Mouse (Mus musculus): Measurements from ENCODE around the gene Cenpp. TPM values are rescaled to one million over a fixed set of nuclear protein-coding genes. Genes with fewer than 3 reads are reported as not detected.

The Cenpp gene
- polyA plus RNA-seq, 1 experiment from 2014 or later: 38.6 TPM

DNA sequence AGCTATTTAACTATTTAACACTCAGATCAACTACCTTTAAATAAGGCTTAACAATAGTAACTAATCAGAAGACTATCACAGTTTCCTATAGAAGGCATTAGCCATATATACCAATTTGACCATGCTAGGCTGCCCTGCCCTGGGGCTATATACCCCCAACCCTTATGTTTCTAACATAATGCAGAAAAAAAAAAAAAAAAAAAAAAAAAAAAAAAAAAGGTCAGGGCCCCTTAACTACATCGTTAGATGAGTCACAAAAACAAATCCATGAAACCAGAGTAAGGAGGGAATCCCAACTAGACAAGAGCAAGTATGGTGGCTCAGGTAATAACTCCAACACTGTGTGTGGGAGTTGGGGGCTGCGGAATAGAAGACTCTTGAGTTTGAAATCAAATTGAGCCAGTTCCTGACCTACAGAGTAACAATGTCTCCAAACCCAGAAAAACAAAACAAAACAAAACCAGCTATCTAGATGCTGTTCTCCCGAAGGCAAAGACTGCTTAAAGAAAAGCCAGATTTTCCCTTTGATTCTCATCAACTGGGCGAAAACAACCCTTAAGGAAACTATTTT is 719 bp downstream of the Cenpp start:
- Histone ChIP-seq H3K27me3 (ENCODE audit: control insufficient read depth, insufficient read depth, low read length) (no peaks in the 10 kb centered on the region), H3K36me3 (ENCODE audit: control insufficient read depth, insufficient read depth, low read length) (no peaks in the 10 kb centered on the region), H3K9ac (ENCODE audit: low read length) (peak overlapping the region; percentile 39), H3K4me2 (ENCODE audit: low read depth, severe bottlenecking) (peak overlapping the region; percentile 62), H3K4me1 (ENCODE audit: control insufficient read depth, insufficient read depth, low read length) (peaks cover 4% of the 10 kb centered on the region), H3K27ac (replicated peaks; ENCODE audit: low read depth, low read length) (no peak overlapping the region), H3K4me3 (ENCODE audit: low read depth, low read length) (peak overlapping the region; percentile 82), H3K9me3 (ENCODE audit: control insufficient read depth, low read length) (no peaks in the 10 kb centered on the region)
- ATAC-seq (ENCODE audit: insufficient number of reproducible peaks, low FRiP score, low TSS enrichment, low read depth): no peak
- 2% methylated on average over 4 of the region's 4 CpGs for WGBS
- peak; percentile 22 for DNase-seq (ENCODE audit: low spot score)

DNA sequence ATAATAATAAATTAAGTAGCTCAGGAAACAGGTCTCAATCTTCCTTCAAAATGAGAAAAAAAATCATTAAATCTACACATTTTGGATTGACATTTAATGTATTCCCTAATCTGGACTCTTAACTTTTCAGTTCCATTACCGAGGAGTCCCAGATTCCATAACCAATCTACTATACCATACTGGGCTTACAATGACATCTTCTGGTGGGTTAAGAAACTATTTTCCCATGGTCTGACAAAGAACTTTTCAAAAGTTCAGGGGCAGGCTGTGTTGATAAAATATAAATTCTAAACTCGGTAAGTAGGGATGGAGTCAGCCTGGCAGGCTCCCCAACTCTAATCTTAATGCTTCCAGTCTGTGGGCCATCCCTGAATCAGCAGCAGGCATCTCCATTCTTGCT is 1.4 kb downstream of the Cenpp start:
- H3K9ac ChIP-seq (ENCODE audit: low read length): no peak overlapping the region
- ATAC-seq (ENCODE audit: insufficient number of reproducible peaks, low FRiP score, low TSS enrichment, low read depth) (no peak), DNase-seq (ENCODE audit: low spot score) (no peak)
- no peak overlapping the region for H3K4me2 ChIP-seq (ENCODE audit: low read depth, severe bottlenecking)
- 61% methylated on average over 2 of the region's 2 CpGs for WGBS
- no peaks in the 10 kb centered on the region for H3K27me3 ChIP-seq (ENCODE audit: control insufficient read depth, insufficient read depth, low read length)
- H3K9me3 ChIP-seq (ENCODE audit: control insufficient read depth, low read length): no peaks in the 10 kb centered on the region
- H3K4me3 ChIP-seq (ENCODE audit: low read depth, low read length): no peak overlapping the region
- H3K36me3 ChIP-seq (ENCODE audit: control insufficient read depth, insufficient read depth, low read length): no peaks in the 10 kb centered on the region
- H3K27ac ChIP-seq (replicated peaks; ENCODE audit: low read depth, low read length): no peak overlapping the region
- peaks cover 4% of the 10 kb centered on the region for H3K4me1 ChIP-seq (ENCODE audit: control insufficient read depth, insufficient read depth, low read length)

DNA sequence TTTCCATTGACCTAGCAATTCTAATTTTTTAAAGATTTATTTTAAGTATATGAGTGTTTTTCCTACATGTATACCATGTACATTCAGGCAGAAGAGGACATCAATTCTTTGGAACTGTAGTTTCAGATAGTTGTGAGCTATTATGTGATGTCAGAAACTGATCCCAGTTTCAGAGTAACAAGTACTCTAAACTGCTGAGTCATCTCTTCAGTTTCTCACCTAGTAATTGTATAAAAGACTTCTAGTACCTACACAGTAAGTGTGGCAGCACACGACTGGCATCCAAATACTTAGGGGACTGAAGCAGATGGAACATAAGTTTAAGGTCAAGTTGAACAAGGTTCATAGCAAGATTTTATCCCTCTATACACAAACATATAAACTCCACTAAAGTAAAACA is 6.6 kb downstream of the Cenpp start:
- Histone ChIP-seq H3K9ac (ENCODE audit: low read length) (no peak overlapping the region), H3K4me3 (ENCODE audit: low read depth, low read length) (no peak overlapping the region), H3K36me3 (ENCODE audit: control insufficient read depth, insufficient read depth, low read length) (no peaks in the 10 kb centered on the region), H3K4me2 (ENCODE audit: low read depth, severe bottlenecking) (no peak overlapping the region), H3K9me3 (ENCODE audit: control insufficient read depth, low read length) (no peaks in the 10 kb centered on the region), H3K27me3 (ENCODE audit: control insufficient read depth, insufficient read depth, low read length) (no peaks in the 10 kb centered on the region), H3K4me1 (ENCODE audit: control insufficient read depth, insufficient read depth, low read length) (no peaks in the 10 kb centered on the region), H3K27ac (replicated peaks; ENCODE audit: low read depth, low read length) (no peak overlapping the region)
- no peak for ATAC-seq (ENCODE audit: insufficient number of reproducible peaks, low FRiP score, low TSS enrichment, low read depth)
- WGBS: 91% methylated on average over 1 of the region's 1 CpGs
- no peak for DNase-seq (ENCODE audit: low spot score)

DNA sequence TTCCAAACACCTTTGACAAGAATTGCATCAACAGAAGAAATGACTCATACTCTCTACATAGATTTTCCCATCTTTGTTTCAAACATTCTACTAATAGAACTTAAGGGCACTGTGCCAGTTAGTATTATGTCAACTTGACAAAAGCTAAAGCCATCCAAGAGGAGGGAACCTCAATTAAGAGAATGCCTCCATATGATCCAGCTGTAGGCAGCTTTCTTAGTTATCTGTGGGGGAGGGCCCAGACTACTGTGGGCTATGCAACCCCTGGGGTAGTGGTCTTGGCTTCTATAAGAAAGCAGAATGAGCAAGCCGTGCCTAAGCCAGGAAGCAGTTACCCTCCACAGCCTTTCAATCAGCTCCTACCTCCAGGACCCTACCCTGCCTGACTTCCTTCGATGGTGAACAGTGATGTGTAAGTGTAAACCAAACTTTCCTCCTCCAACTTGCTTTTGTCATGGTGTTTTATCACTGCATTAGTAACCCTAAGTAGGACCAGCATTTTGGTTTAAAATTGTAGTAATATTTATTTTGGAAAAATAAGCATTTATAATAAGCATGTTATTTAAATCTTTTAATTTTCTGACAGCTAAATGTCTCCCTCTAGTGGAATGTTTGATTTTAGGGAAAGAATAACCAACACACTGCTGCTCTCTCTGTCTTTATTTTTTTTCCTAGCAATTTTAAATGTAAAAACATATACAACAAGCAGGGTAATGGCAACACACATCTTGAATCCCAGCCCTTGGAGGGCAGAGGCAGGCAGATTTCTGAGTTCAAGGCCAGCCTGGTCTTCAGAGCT is 7.7 kb downstream of the Cenpp start:
- Histone ChIP-seq H3K4me2 (ENCODE audit: low read depth, severe bottlenecking) (no peak overlapping the region), H3K9me3 (ENCODE audit: control insufficient read depth, low read length) (no peaks in the 10 kb centered on the region), H3K27me3 (ENCODE audit: control insufficient read depth, insufficient read depth, low read length) (no peaks in the 10 kb centered on the region), H3K27ac (replicated peaks; ENCODE audit: low read depth, low read length) (no peak overlapping the region), H3K36me3 (ENCODE audit: control insufficient read depth, insufficient read depth, low read length) (no peaks in the 10 kb centered on the region), H3K4me3 (ENCODE audit: low read depth, low read length) (no peak overlapping the region), H3K9ac (ENCODE audit: low read length) (no peak overlapping the region), H3K4me1 (ENCODE audit: control insufficient read depth, insufficient read depth, low read length) (no peaks in the 10 kb centered on the region)
- ATAC-seq (ENCODE audit: insufficient number of reproducible peaks, low FRiP score, low TSS enrichment, low read depth) (no peak), DNase-seq (ENCODE audit: low spot score) (no peak)
- 89% methylated on average over 2 of the region's 2 CpGs for WGBS

DNA sequence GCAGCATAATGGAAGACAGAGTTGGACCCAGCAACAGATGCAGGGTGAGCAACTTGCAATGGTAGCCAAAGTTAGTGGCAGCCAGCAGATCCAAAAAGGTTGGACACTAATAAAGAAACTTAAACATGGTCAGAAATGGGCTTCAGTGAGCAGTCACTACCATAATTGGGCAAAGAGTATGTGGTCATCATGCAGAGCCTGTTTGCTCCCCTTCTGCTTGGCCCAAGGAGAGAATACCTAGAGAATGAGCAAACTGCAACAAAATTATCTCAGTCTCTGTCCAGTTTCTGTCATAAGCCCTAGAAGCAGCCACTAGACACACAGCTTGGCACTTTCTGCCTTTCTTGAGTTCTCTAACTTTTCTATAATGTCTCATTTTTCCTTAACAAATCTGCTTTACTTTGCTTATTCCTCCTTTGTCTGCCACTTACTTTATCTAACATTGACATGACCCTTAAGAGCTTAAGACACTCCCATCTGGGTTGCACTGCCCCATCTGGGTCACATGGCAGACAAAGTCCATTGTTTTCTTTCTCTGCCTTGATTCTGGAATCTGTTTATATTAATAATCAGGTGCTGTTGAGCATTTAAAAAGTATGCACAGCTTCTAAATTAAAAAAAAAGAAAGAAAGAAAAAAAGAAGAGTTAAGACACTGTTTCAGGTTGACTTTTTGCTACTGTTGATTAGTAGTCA is 8.8 kb downstream of the Cenpp start:
- Histone ChIP-seq H3K27ac (replicated peaks; ENCODE audit: low read depth, low read length) (no peak overlapping the region), H3K4me1 (ENCODE audit: control insufficient read depth, insufficient read depth, low read length) (no peaks in the 10 kb centered on the region), H3K4me2 (ENCODE audit: low read depth, severe bottlenecking) (no peak overlapping the region), H3K36me3 (ENCODE audit: control insufficient read depth, insufficient read depth, low read length) (no peaks in the 10 kb centered on the region), H3K27me3 (ENCODE audit: control insufficient read depth, insufficient read depth, low read length) (no peaks in the 10 kb centered on the region), H3K9me3 (ENCODE audit: control insufficient read depth, low read length) (no peaks in the 10 kb centered on the region), H3K9ac (ENCODE audit: low read length) (no peak overlapping the region), H3K4me3 (ENCODE audit: low read depth, low read length) (no peak overlapping the region)
- DNase-seq (ENCODE audit: low spot score) (no peak), ATAC-seq (ENCODE audit: insufficient number of reproducible peaks, low FRiP score, low TSS enrichment, low read depth) (no peak)

DNA sequence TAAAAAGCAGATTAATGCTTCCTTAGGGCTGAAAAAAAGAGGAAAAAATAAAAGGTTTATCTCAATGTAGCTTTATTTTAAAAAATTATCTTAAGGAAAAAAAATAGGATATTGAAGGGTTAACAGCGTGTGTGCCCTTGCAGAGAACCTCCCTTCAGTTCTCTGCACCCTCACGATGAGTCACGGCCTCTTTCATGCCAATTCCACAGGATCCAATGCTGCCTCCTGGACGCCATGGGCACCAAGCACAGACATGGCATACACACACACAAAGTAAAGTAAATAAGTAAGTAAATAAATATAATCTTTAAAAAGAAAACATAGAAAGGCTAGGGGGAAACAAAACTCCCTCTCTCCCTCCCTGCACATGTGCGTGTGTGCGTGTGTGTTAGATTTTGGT is 9.9 kb downstream of the Cenpp start:
- Histone ChIP-seq H3K27me3 (ENCODE audit: control insufficient read depth, insufficient read depth, low read length) (no peaks in the 10 kb centered on the region), H3K36me3 (ENCODE audit: control insufficient read depth, insufficient read depth, low read length) (peaks cover 2% of the 10 kb centered on the region; the same call in 1 of the 2 replicates), H3K4me2 (ENCODE audit: low read depth, severe bottlenecking) (no peak overlapping the region), H3K9me3 (ENCODE audit: control insufficient read depth, low read length) (no peaks in the 10 kb centered on the region), H3K27ac (replicated peaks; ENCODE audit: low read depth, low read length) (no peak overlapping the region), H3K9ac (ENCODE audit: low read length) (no peak overlapping the region), H3K4me3 (ENCODE audit: low read depth, low read length) (no peak overlapping the region), H3K4me1 (ENCODE audit: control insufficient read depth, insufficient read depth, low read length) (no peaks in the 10 kb centered on the region)
- 90% methylated on average over 6 of the region's 6 CpGs for WGBS
- DNase-seq (ENCODE audit: low spot score) (no peak), ATAC-seq (ENCODE audit: insufficient number of reproducible peaks, low FRiP score, low TSS enrichment, low read depth) (no peak)

DNA sequence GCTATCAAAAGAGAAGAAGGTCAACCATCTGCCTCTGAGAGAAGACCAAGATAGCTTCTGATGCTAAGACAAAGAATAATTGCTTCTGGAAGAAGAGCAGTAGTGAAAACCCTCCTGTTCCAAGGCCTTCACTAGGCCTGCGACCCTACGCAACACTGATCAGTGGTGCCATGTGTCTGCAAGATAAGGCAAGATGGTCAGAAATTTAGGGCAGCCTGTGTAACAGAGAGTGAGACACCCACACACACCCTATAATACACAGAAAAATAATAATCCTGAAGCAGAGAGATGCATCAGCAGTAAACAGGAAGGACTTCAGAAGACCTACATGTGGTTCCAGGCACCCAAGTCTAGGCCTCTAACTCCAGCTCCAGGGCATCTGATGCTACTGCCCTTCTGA is 12.6 kb downstream of the Cenpp start:
- DNase-seq (ENCODE audit: low spot score): no peak
- H3K9me3 ChIP-seq (ENCODE audit: control insufficient read depth, low read length): no peaks in the 10 kb centered on the region
- WGBS: 90% methylated on average over 2 of the region's 2 CpGs
- no peak for ATAC-seq (ENCODE audit: insufficient number of reproducible peaks, low FRiP score, low TSS enrichment, low read depth)
- H3K36me3 ChIP-seq (ENCODE audit: control insufficient read depth, insufficient read depth, low read length): peaks cover 2% of the 10 kb centered on the region; the same call in 1 of the 2 replicates
- no peak overlapping the region for H3K9ac ChIP-seq (ENCODE audit: low read length)
- no peaks in the 10 kb centered on the region for H3K4me1 ChIP-seq (ENCODE audit: control insufficient read depth, insufficient read depth, low read length)
- H3K27ac ChIP-seq (replicated peaks; ENCODE audit: low read depth, low read length): no peak overlapping the region
- H3K4me2 ChIP-seq (ENCODE audit: low read depth, severe bottlenecking): no peak overlapping the region
- no peaks in the 10 kb centered on the region for H3K27me3 ChIP-seq (ENCODE audit: control insufficient read depth, insufficient read depth, low read length)
- no peak overlapping the region for H3K4me3 ChIP-seq (ENCODE audit: low read depth, low read length)

DNA sequence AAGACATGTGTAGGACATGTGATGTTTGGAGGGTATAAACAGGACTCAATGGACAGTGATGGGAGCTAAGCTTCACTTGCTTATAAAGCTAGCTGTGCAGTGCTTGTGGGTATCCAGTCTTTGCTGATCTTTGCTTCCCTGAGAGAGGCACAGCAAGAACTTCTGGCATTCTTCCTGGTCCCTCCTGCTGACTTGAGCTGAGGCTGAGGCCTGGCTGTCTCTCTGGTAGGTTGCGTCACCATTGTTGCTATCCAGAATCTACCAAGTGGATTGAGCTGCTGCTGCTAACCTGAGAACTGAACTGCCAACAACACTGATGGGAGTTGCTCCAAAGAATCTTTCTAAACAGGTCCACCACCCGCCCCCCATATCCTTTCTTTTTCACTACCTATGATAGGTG is 23.5 kb downstream of the Cenpp start:
- no peak for ATAC-seq (ENCODE audit: insufficient number of reproducible peaks, low FRiP score, low TSS enrichment, low read depth)
- WGBS: 90% methylated on average over 2 of the region's 2 CpGs
- Histone ChIP-seq H3K9me3 (ENCODE audit: control insufficient read depth, low read length) (no peaks in the 10 kb centered on the region), H3K27ac (replicated peaks; ENCODE audit: low read depth, low read length) (no peak overlapping the region), H3K4me3 (ENCODE audit: low read depth, low read length) (no peak overlapping the region), H3K36me3 (ENCODE audit: control insufficient read depth, insufficient read depth, low read length) (no peaks in the 10 kb centered on the region), H3K27me3 (ENCODE audit: control insufficient read depth, insufficient read depth, low read length) (no peaks in the 10 kb centered on the region), H3K4me1 (ENCODE audit: control insufficient read depth, insufficient read depth, low read length) (no peaks in the 10 kb centered on the region), H3K9ac (ENCODE audit: low read length) (no peak overlapping the region), H3K4me2 (ENCODE audit: low read depth, severe bottlenecking) (no peak overlapping the region)
- DNase-seq (ENCODE audit: low spot score): no peak
